Mouse (Mus musculus): Measurements from ENCODE around the gene Jarid2.

DNA sequence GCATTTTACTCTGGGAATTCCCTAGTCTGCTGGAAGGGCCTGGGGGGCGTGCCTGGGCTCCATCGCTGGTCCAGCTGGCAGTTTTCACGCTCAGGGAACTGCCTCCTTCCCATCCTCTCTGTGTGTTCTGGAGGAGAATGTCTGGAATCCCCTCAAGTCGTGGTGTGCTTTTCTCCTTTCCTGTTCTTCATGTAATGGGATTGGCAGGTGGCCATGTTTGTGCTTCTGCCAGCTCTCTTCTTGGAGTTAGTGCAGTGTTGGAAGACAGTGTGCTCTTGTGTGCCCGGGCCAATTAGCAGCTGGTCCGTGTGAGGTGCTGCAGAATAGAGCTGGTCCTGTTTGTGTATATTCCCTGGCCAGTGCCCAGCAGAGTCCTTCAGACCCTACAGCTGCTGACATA lies 178.4 kb downstream of the Jarid2 start:
- no peak for TF ChIP-seq CTCF (IDR thresholded peaks at IDR 0.05; ENCODE audit: control insufficient read depth, insufficient read depth, insufficient read length)
- no peak for TF ChIP-seq MAX (IDR thresholded peaks at IDR 0.05)
